Mouse (Mus musculus): ENCODE data around the gene Sdk1. TPM values are rescaled to one million over a fixed set of nuclear protein-coding genes. Genes with fewer than 3 reads are reported as not detected.

Gene Sdk1
- polyA plus RNA-seq, 1 experiment from 2014 or later: 0.94 TPM

DNA sequence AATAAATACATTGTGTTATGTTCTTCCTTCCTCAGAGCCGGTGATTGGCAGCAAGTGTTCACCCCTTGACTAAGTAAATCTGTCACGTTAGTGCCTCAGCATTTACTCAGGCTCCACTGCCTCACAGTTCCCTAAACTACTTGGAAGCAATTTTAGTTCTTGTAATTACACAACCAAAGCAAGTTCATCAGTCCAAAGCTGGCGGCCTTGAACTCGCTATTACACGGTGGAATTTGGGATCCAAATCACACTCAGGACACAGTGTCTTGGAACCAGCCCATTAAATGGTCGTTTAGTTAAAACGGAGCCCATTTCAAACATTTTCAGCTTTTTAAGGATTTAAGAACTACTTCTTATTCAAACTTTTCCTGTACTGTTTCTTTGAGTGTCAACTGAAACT, 542.2 kb downstream of the Sdk1 start:
- no peak for ATAC-seq
- Histone ChIP-seq H3K9ac (ENCODE audit: low read depth, low read length) (no peak overlapping the region), H3K4me3 (ENCODE audit: low read depth, low read length) (no peak overlapping the region), H3K4me2 (replicated peaks; ENCODE audit: low read depth) (no peak overlapping the region), H3K36me3 (ENCODE audit: control insufficient read depth, insufficient read depth) (no peaks in the 10 kb centered on the region), H3K9me3 (ENCODE audit: control insufficient read depth) (no peaks in the 10 kb centered on the region), H3K27me3 (replicated peaks; ENCODE audit: control insufficient read depth, insufficient read depth, low read length) (no peaks in the 10 kb centered on the region), H3K27ac (ENCODE audit: low read depth, low read length) (no peak overlapping the region), H3K4me1 (replicated peaks; ENCODE audit: control insufficient read depth, insufficient read depth, low read length) (no peaks in the 10 kb centered on the region)
- 89% methylated on average over 7 of the region's 7 CpGs for WGBS
- no peak for TF ChIP-seq CTCF (IDR thresholded peaks at IDR 0.05; ENCODE audit: low read depth)

GRCm38 (mm10) chr5:141793926-141794325, 552.6 kb downstream of the Sdk1 start:
- Histone ChIP-seq H3K9me3 (ENCODE audit: control insufficient read depth) (no peaks in the 10 kb centered on the region), H3K36me3 (ENCODE audit: control insufficient read depth, insufficient read depth) (no peaks in the 10 kb centered on the region), H3K4me1 (replicated peaks; ENCODE audit: control insufficient read depth, insufficient read depth, low read length) (no peaks in the 10 kb centered on the region), H3K4me3 (ENCODE audit: low read depth, low read length) (no peak overlapping the region), H3K4me2 (replicated peaks; ENCODE audit: low read depth) (no peak overlapping the region), H3K9ac (ENCODE audit: low read depth, low read length) (no peak overlapping the region), H3K27ac (ENCODE audit: low read depth, low read length) (no peak overlapping the region), H3K27me3 (replicated peaks; ENCODE audit: control insufficient read depth, insufficient read depth, low read length) (no peaks in the 10 kb centered on the region)
- TF ChIP-seq CTCF (IDR thresholded peaks at IDR 0.05; ENCODE audit: low read depth): no peak
- no peak for ATAC-seq
- 89% methylated on average over 4 of the region's 4 CpGs for WGBS

DNA sequence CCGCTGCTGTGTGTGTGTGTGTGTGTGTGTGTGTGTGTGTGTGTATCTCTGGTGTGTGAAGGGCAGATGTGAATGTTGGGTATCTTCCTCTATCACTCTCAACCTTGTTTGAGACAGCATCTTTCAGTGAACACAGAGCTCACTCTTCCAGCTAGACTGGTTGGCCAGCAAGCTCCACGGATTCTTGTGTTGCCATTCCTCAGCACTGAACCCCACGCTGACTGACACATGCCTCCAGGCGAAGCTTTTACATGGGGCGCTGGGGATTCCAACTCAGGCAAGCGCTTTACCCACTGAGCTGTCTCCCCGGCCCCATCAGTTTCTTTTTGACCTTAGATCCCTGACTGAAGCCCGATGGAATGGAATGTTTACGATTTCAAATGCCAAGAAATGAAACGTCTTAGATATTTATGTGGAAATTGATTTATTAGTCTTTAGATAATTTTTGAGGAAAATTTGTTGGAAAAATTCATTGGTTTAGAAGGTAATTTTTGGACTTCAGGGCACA, 582.6 kb downstream of the Sdk1 start:
- Histone ChIP-seq H3K36me3 (ENCODE audit: control insufficient read depth, insufficient read depth) (no peaks in the 10 kb centered on the region), H3K9me3 (ENCODE audit: control insufficient read depth) (no peaks in the 10 kb centered on the region), H3K9ac (ENCODE audit: low read depth, low read length) (no peak overlapping the region), H3K27me3 (replicated peaks; ENCODE audit: control insufficient read depth, insufficient read depth, low read length) (no peaks in the 10 kb centered on the region), H3K4me2 (replicated peaks; ENCODE audit: low read depth) (no peak overlapping the region), H3K4me1 (replicated peaks; ENCODE audit: control insufficient read depth, insufficient read depth, low read length) (no peaks in the 10 kb centered on the region), H3K27ac (ENCODE audit: low read depth, low read length) (no peak overlapping the region), H3K4me3 (ENCODE audit: low read depth, low read length) (no peak overlapping the region)
- ATAC-seq: no peak
- TF ChIP-seq CTCF (IDR thresholded peaks at IDR 0.05; ENCODE audit: low read depth): no peak
- WGBS: 34% methylated on average over 10 of the region's 10 CpGs

GRCm38 (mm10) chr5:141824739-141825379, 583.6 kb downstream of the Sdk1 start:
- TF ChIP-seq CTCF (IDR thresholded peaks at IDR 0.05; ENCODE audit: low read depth): no peak
- H3K9ac ChIP-seq (ENCODE audit: low read depth, low read length): no peak overlapping the region
- no peak overlapping the region for H3K4me3 ChIP-seq (ENCODE audit: low read depth, low read length)
- no peaks in the 10 kb centered on the region for H3K36me3 ChIP-seq (ENCODE audit: control insufficient read depth, insufficient read depth)
- 76% methylated on average over 16 of the region's 16 CpGs for WGBS
- no peak for ATAC-seq
- H3K27ac ChIP-seq (ENCODE audit: low read depth, low read length): no peak overlapping the region
- H3K9me3 ChIP-seq (ENCODE audit: control insufficient read depth): 0 out of 2 replicates have a peak, but pooled peaks cover 6% of the 10 kb centered on the region
- no peaks in the 10 kb centered on the region for H3K4me1 ChIP-seq (replicated peaks; ENCODE audit: control insufficient read depth, insufficient read depth, low read length)
- no peak overlapping the region for H3K4me2 ChIP-seq (replicated peaks; ENCODE audit: low read depth)
- H3K27me3 ChIP-seq (replicated peaks; ENCODE audit: control insufficient read depth, insufficient read depth, low read length): no peaks in the 10 kb centered on the region

- WGBS: 74% methylated on average over 6 of the region's 6 CpGs
- no peak for ATAC-seq
- TF ChIP-seq CTCF (IDR thresholded peaks at IDR 0.05; ENCODE audit: low read depth): no peak
- Histone ChIP-seq H3K27me3 (replicated peaks; ENCODE audit: control insufficient read depth, insufficient read depth, low read length) (no peaks in the 10 kb centered on the region), H3K36me3 (ENCODE audit: control insufficient read depth, insufficient read depth) (no peaks in the 10 kb centered on the region), H3K9me3 (ENCODE audit: control insufficient read depth) (no peaks in the 10 kb centered on the region), H3K4me3 (ENCODE audit: low read depth, low read length) (no peak overlapping the region), H3K4me2 (replicated peaks; ENCODE audit: low read depth) (no peak overlapping the region), H3K27ac (ENCODE audit: low read depth, low read length) (no peak overlapping the region), H3K4me1 (replicated peaks; ENCODE audit: control insufficient read depth, insufficient read depth, low read length) (no peaks in the 10 kb centered on the region), H3K9ac (ENCODE audit: low read depth, low read length) (no peak overlapping the region)
Measured at GRCm38 (mm10) chr5:141835566-141835965, 594.3 kb downstream of the Sdk1 start.

DNA sequence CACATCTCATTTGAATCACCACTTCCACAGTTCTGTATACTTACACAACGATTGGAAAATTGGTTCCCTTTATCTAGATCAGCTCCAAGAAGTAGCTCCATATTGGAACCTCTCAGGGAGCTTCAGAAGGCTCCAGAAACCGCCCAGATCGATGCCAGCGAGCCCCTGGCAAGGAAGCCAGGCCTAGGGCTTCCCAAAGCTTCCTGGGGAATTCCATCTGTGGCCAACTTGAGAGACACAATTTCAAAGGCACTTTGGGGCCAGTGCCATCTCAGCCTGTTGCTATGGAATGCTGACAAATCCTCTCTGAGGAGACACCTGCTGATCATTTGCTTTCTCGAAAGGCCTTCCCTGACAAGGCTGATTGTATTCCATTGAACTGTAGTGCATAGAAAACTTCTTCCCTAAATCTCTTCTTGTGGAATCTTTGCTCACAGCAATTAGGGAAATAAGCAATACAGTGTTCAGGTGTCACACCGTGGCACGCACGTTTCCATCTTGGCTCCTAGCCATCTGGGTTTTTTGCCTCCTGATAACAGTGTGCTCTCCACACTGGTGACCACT, 595.7 kb downstream of the Sdk1 start:
- no peak for ATAC-seq
- no peak overlapping the region for H3K4me3 ChIP-seq (ENCODE audit: low read depth, low read length)
- H3K36me3 ChIP-seq (ENCODE audit: control insufficient read depth, insufficient read depth): no peaks in the 10 kb centered on the region
- TF ChIP-seq CTCF (IDR thresholded peaks at IDR 0.05; ENCODE audit: low read depth): no peak
- no peak overlapping the region for H3K27ac ChIP-seq (ENCODE audit: low read depth, low read length)
- H3K4me1 ChIP-seq (replicated peaks; ENCODE audit: control insufficient read depth, insufficient read depth, low read length): no peaks in the 10 kb centered on the region
- no peaks in the 10 kb centered on the region for H3K9me3 ChIP-seq (ENCODE audit: control insufficient read depth)
- no peaks in the 10 kb centered on the region for H3K27me3 ChIP-seq (replicated peaks; ENCODE audit: control insufficient read depth, insufficient read depth, low read length)
- H3K9ac ChIP-seq (ENCODE audit: low read depth, low read length): no peak overlapping the region
- H3K4me2 ChIP-seq (replicated peaks; ENCODE audit: low read depth): no peak overlapping the region
- 60% methylated on average over 8 of the region's 8 CpGs for WGBS

All from intestine, postnatal 0 days (tissue).